Mouse (Mus musculus): Measurements from ENCODE around the gene Csnk1g1.

The Csnk1g1 gene

DNA sequence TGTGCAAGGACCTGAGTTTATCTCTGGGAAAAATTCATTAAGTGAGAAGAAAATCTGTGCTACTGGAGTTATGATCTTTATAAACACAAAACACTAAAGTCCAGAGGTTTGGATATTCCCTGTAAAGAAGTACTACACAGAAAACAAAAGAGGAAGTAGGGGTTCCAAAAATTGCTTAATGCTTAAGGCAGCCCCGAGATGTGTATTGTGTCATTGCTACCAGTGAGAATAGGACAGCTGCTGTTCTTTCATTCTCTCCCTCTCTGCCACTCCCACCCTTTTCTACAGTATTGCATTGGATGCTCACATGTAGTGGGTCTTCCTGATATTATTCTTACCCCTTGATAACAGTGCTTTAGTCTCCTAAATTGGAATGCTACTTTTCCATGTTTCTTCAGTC is 74.1 kb downstream of the Csnk1g1 start:
- in situ Hi-C loops (cut with MboI; ENCODE audit: low pct_unique_long_range_greater_than_20kb in 1 of 2, low sequenced_read_pairs in 2 of 2, unreplicated experiment in 1 of 2): no loop called here

DNA sequence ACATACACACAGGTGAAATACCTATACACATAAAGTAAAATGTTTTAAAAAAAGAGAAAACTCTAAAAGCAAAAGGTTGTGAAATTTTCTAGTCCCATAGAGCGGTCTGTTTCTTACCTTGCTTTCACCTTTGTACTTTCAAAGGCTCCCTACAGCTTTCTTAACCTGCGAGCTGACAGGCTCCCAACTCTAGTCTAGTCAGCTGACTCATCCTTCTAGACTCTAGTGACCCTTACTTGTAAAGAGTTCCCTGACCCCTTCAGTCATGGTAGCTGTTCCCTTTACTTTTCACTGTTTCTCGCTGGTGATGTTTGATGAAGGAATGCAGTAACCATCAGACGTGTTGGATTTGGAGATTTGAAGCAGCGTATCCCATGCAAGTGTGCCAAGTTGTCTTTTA is 78.3 kb downstream of the Csnk1g1 start:
- in situ Hi-C loops (cut with MboI; ENCODE audit: low pct_unique_long_range_greater_than_20kb in 1 of 2, low sequenced_read_pairs in 2 of 2, unreplicated experiment in 1 of 2): no loop called here

DNA sequence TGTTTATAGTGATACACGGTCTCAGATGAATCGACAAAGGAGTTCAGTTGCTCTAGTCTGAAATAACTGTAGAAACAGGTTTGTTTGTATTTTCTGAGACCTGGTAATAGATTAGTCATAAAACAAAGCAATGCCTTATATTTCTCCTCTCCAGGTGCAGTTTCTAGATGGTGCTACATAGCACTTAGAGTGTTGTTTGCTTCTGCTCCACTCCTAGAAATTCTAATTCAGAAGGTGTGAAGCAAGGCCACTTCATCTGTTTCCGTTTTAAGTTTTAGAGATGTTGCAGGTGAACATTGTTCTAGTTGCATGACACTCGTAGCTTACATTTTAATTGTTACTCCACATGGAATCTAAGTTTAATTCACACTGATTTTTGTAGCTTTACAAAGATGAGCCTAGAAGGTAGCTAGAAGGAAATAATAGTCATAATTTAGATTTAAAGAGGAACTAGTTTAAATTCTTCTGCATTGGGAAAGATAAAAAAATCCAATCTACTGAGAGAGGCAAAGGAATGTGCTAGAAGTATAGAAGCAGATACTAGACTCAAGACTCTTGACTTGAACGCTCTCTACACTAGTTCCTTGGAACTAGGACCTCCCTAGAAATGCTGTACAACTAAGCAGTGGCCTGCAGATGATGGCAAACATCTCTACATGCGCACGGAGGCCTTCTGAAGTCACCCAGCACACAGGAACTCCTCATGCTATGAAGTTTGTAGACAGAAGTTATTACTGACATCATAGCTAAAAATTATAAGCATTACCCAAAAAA is 87.1 kb downstream of the Csnk1g1 start:
- in situ Hi-C loops (cut with MboI; ENCODE audit: low pct_unique_long_range_greater_than_20kb in 1 of 2, low sequenced_read_pairs in 2 of 2, unreplicated experiment in 1 of 2): no loop called here

DNA sequence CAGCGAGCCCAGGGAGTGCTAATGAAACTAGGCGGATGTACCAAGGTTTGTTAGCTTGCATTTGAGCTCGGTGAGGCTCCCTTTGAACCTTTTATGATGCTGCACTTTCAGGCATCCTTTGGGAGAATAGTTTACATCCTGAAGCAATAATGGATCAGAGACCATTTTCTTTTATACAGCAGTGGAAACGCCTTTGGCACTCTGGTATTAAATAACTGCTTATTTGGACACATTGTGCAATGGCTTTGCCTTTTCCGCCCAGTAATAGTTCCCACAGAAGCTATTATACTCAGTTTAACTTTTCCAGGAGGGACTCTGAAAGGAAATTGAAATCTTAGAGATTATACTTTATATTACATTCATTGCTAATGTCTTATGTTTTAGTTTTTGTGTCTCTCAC is 90.2 kb downstream of the Csnk1g1 start:
- in situ Hi-C loops (cut with MboI; ENCODE audit: low pct_unique_long_range_greater_than_20kb in 1 of 2, low sequenced_read_pairs in 2 of 2, unreplicated experiment in 1 of 2): no loop called here

DNA sequence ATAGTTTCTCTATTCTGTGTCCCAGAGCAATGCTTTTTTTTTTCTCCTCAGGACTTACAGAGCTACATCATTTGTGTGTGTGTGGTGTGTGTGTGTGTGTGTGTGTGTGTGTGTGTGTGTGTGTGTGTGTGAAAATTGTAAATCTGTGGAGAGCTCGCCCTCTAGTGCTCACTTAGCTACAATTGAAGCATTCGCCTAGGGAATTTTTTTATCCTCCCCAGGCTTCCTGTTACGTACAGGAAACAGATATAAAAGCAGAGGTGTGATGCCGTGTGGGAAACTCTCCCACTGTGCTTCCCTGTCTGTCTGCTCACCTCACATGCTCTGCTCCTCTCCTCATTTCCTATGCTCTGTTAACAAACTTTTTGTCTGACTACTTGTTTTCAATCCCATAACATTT is 95.7 kb downstream of the Csnk1g1 start:
- in situ Hi-C loops (cut with MboI; ENCODE audit: low pct_unique_long_range_greater_than_20kb in 1 of 2, low sequenced_read_pairs in 2 of 2, unreplicated experiment in 1 of 2): no loop called here

DNA sequence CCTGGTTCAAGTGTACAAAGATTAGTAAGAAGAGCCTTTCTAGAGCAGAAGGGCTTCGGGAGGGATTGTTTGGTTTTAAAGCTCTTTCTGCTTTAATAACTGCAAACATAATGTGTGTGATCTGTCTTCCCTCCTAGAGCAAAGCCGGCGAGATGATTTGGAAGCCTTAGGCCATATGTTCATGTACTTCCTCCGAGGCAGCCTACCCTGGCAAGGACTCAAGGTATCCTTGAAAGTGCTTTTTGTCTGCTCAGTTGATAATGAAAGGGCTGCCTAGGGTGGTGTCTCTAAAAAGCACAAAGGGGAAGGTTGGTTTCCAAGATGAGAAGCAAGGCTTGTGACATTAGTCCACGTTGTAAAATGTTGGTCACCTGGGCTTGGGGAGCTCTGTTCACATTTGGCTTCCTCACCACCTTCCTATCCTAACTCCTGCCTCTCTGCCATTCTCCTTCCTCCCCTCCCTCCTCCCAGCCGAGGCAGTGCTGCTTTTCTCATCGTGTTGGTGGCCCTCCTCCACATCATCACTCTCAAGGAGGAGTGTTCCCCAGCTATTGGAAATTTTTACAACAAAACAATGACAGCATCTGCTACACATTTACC is 99.0 kb downstream of the Csnk1g1 start:
- in situ Hi-C loops (cut with MboI; ENCODE audit: low pct_unique_long_range_greater_than_20kb in 1 of 2, low sequenced_read_pairs in 2 of 2, unreplicated experiment in 1 of 2): no loop called here

DNA sequence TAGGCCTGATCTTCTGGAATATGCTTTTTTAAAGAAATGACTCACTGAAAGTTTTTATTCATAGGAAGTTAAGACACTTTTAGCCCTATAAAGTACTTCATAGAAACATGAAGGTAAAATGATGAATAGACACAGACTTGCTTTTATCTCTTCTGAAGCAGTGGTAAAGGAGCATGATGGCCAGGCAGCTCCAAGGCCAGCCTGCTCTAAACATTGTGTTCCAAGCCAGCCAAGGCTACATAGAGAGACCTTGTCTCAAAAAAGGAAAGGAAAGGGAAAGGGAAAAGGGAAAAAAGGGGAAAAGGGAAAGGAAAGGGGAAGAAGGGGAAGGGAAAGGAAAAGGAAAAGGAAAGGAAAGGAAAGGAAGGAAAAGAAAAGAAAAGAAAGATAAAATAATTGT is 111.9 kb downstream of the Csnk1g1 start:
- in situ Hi-C loops (cut with MboI; ENCODE audit: low pct_unique_long_range_greater_than_20kb in 1 of 2, low sequenced_read_pairs in 2 of 2, unreplicated experiment in 1 of 2): no loop called here

DNA sequence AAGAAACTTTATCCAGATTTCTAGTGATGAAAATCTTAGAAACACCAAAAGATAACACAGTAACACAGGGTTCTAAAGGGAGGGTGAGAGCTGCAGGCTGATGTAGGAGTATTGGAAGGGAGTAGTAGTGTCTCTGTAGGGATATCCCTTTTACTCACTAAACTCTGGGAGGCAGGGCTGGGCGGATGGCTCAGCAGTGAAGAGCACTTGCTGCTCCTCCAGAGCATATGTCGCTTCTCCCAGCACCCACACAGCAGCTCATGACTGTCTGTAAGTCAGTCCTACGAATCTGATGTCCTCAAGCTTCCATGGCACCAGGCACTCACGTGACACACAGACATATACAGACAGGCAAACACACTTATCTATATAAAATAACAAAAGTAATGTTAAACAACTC is 129.4 kb downstream of the Csnk1g1 start:
- in situ Hi-C loops (cut with MboI; ENCODE audit: low pct_unique_long_range_greater_than_20kb in 1 of 2, low sequenced_read_pairs in 2 of 2, unreplicated experiment in 1 of 2): no loop called here

DNA sequence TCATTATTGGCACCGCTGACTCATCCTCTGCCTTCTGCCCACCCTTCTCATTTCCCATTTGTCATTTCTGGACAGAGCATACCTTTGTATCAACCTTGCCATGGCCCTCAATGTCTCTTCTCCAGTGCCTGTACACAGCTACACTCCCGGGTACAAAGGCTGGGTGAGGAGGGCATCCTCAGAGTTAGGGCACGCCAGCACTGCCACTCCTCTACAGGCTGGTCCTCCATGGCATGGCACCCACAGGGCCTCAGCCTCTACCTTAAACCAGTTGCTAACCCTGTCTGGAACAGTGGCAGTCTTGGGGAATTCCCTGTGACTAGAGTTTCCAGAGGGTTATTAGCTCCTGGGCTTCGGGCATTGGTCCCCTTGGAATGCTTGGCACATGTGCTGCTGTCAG is 129.9 kb downstream of the Csnk1g1 start:
- in situ Hi-C loops (cut with MboI; ENCODE audit: low pct_unique_long_range_greater_than_20kb in 1 of 2, low sequenced_read_pairs in 2 of 2, unreplicated experiment in 1 of 2): no loop called here

DNA sequence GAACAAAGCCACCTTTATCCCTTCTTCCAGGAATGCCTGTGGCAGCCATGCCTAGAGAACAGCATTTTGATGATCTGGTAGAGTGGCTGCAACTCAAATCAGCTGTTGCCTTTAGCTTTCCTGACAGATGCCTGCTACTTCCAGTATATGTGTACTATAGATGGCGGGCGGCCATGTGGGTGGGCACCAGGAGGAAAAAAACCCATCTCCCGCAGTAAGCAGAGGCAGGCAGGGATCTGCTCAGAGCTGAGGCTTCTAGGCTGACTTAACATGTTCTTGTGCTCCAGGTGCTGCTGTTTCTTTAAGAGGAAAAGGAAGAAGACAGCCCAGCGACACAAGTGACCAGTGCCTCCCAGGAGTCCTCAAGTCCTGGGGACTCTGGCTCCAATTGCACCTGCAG is 130.6 kb downstream of the Csnk1g1 start:
- in situ Hi-C loops (cut with MboI; ENCODE audit: low pct_unique_long_range_greater_than_20kb in 1 of 2, low sequenced_read_pairs in 2 of 2, unreplicated experiment in 1 of 2): no loop called here

DNA sequence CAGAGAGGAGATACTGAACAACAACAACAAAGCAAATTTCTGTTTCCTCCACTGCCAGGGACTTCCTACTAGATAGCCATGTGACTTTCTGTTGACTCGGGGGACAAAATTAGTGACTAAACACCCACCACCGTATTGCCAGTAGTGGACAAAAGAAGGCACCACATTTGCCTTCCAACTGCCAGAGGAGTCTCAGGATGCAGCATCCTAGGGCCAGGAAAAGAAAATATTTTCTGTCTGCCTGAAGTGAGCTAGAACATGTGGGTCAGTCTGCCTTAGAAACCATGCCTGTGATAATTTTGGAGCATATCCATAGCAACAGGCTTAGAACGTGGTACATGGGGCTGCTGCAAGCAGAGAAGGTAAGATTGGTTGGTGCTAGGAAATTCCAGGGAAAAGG is 132.1 kb downstream of the Csnk1g1 start:
- in situ Hi-C loops (cut with MboI; ENCODE audit: low pct_unique_long_range_greater_than_20kb in 1 of 2, low sequenced_read_pairs in 2 of 2, unreplicated experiment in 1 of 2): no loop called here

DNA sequence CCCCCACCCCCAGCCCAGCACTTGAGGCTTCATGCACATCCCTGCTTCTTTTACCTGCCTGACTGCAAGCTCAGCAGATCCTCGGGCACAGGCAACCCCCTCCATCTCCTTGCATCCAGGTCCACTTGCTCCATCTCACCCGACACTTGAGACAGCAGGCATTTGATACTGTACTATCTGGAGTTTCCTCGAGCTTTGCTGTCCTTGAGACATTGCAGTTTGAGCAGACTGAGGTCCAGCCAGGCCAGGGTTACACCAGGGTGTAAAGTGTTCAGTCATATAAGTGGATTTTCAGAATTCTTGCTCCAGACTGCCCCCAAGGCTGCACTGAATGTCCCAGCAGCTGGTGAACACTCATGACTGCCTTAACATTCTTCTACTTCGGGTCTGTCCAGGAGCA is 133.6 kb downstream of the Csnk1g1 start:
- in situ Hi-C loops (cut with MboI; ENCODE audit: low pct_unique_long_range_greater_than_20kb in 1 of 2, low sequenced_read_pairs in 2 of 2, unreplicated experiment in 1 of 2): no loop called here

DNA sequence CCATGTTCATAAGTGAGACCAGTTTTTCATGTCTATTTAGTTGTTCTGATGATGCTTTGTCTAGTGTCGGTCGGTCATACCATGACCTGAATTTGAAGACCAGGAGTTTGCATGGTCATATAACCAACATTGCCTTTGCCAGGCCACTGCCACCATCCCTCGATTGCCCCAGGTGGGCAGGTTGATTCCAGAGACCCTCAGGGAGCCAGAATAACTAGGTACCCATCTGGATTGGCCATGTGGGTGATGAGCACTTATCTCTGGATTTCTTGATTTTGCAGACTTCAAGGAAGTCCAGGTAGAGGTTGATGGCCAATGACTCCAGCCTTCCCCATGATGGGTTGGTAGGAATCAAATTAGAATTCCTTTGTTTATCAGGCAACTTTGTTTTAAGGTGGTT is 134.5 kb downstream of the Csnk1g1 start:
- in situ Hi-C loops (cut with MboI; ENCODE audit: low pct_unique_long_range_greater_than_20kb in 1 of 2, low sequenced_read_pairs in 2 of 2, unreplicated experiment in 1 of 2): no loop called here

DNA sequence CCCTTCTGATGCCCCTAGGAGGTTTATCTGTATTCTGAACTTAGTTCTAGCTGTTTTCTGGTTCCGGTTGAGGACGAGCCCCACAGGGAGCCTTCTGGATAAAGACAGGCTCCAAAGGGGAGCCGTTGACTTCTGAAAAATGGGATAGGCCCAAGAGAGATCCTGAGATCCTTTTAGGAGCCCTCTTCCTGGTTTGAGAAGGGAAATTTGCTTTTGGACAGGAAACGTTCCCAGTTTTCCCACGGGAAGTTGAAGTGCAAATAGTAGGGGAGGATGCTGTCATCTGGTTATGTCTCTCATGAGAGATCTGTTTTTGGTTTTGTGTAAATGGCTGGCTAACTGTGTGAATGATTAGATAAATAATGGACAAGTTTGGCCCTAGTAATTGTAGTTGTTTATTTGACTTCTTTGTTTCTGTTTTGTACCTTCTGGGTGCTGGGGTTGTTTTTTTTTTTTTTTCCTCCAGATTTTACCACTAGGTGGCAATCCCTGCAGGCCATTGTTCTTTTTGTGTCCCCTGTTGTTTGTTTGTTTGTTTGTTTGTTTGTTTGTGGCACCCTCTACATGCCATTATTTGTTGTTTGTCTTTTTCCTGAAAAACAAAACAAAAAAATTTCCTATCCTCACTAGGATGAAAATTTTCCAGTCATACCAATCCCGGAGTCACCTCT is 141.3 kb downstream of the Csnk1g1 start:
- in situ Hi-C loops (cut with MboI; ENCODE audit: low pct_unique_long_range_greater_than_20kb in 1 of 2, low sequenced_read_pairs in 2 of 2, unreplicated experiment in 1 of 2): no loop called here

DNA sequence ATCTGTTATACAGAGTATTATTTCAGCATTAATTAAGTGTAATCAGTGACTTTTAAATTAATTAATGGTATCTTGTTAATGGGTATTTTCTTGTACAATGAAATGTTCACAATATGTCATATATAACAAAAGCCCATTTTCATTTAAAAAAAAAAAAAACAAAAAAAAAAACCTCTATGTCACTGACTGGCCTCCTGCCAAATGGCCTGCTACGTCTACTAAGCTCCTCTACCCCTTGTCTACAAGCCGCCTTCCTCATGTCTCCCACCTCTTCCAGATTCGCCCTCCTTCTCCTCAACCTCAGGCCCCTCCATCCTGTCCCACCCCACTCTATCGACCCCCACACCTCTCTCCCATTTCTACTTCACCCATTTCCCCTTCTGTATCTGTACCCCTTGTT is 142.8 kb downstream of the Csnk1g1 start:
- in situ Hi-C loops (cut with MboI; ENCODE audit: low pct_unique_long_range_greater_than_20kb in 1 of 2, low sequenced_read_pairs in 2 of 2, unreplicated experiment in 1 of 2): no loop called here

DNA sequence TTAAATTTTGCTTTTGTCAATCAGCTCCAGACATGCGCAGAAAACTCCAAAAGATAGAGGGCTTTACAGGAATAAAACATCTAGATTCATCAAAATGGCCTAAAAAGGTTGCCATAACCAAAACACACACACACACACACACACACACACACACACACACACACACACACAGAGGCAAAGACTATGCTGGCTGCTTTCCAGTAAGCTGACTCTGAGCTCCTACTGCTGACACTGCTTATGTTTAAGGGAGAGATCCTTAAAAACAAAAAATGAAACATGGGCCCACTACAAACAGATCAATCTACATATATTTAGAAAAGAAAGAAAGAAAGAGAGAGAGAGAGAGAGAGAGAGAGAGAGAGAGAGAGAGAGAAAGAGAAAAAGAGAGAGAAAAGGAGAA is 144.0 kb downstream of the Csnk1g1 start:
- in situ Hi-C loops (cut with MboI; ENCODE audit: low pct_unique_long_range_greater_than_20kb in 1 of 2, low sequenced_read_pairs in 2 of 2, unreplicated experiment in 1 of 2): no loop called here

DNA sequence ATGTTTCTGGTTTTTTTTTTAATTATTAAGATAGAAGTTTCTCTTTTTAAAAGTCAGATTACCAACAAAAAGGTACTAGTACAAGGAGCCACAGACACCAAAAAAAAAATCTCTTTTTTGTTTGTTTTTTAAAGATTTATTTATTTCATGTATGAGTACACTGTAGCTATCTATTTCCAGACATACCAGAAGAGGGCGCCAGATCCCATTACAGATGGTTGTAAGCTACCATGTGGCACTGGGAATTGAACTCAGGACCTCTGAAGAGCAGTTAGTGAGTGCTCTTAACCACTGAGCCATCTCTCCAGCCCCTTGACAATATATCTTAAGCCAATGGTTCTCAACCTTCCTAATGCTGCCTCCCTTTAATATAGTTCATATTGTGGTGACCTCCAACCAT is 144.9 kb downstream of the Csnk1g1 start:
- in situ Hi-C loops (cut with MboI; ENCODE audit: low pct_unique_long_range_greater_than_20kb in 1 of 2, low sequenced_read_pairs in 2 of 2, unreplicated experiment in 1 of 2): no loop called here

DNA sequence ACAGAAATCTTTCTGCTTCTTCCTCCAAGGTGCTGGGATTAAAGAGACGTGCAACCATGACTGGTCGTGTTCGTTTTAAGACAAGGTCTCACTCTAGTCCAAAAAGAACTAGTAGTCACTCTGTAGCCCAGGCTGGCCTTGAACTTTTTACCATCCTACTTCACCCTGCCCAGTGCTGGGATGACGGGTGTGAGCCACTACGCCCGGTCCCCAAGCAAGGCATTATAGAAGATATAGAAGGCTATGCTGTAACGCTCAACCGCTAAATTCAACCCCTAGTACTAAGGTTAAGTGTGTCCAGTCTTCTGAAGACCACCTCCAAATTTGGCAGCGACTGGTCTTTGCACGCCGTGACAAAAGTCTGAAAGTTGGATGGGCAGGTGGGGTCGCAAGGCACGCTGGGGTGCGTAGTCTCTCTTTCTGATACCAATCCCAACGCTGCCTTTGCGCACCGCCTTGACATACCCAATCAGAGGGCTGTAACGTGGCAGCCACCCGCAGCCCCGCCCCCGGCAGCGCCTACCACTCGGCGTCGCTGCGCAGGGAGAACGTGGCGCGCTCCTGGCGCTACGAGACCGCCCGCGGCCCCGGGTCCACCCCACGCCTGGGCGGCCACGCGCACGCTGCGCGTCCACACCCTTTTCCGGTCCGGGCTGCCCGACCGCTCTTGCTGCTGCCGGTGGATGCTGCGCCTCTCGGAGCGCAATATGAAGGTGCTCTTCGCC is 151.0 kb downstream of the Csnk1g1 start, which contains the start of gene Ppib:
Gene Ppib, plus strand, starts transcription at position 640 of the 725 bp plus-strand sequence.
- in situ Hi-C loops (cut with MboI; ENCODE audit: low pct_unique_long_range_greater_than_20kb in 1 of 2, low sequenced_read_pairs in 2 of 2, unreplicated experiment in 1 of 2): no loop called here

DNA sequence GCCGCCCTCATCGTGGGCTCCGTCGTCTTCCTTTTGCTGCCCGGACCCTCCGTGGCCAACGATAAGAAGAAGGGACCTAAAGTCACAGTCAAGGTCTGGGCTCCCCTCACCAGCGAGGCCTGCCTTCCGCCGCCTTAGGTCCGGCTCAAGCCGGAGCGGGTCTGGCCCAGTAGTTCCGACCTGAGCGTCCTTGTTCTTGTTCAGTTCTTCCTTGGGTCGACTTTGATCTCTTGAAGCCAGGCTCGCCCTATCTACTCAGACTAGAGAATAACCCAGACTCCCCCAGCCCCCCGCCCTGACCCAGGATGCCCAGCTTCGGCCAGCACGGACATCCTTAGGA is 151.6 kb downstream of the Csnk1g1 start:
- in situ Hi-C loops (cut with MboI; ENCODE audit: low pct_unique_long_range_greater_than_20kb in 1 of 2, low sequenced_read_pairs in 2 of 2, unreplicated experiment in 1 of 2): no loop called here
